Comparison of ENCODE assay signal across 18 mouse cellular contexts in genomic region chr13:85773848-85774247, GRCm38 (mm10).
DNase-seq lines count a peak whose midpoint lies in the region; ATAC-seq lines count a peak whose summit lies in the region.
"Had no signal": no experiment of that assay in that cellular context is flagged by ENCODE, and none has a peak within 500 bp of the region (broad histone marks: within the 10 kb centered on the region; RNA-seq: fewer than 3 reads in every experiment).

No protein-coding gene starts in this region.

- H3K36me3 ChIP-seq in forebrain, embryonic 11.5 days (ENCODE audit: control insufficient read depth, insufficient read depth, low read length): no peaks in the 10 kb centered on the region
- no peaks in the 10 kb centered on the region for H3K36me3 ChIP-seq in forebrain, embryonic 10.5 days (replicated peaks)
- no peaks in the 10 kb centered on the region for H3K36me3 ChIP-seq in hindbrain, embryonic 14.5 days (replicated peaks; ENCODE audit: control insufficient read depth, insufficient read depth)
- H3K36me3 ChIP-seq in neural tube, embryonic 14.5 days (ENCODE audit: control insufficient read depth, insufficient read depth, low read length): no peaks in the 10 kb centered on the region
- H3K36me3 ChIP-seq: embryonic facial prominence, embryonic 15.5 days; limb, embryonic 15.5 days; stomach, embryonic 15.5 days had no signal

- H3K4me3 ChIP-seq in forebrain, embryonic 11.5 days (ENCODE audit: low read depth, low read length): no peak overlapping the region
- no peak overlapping the region for H3K4me3 ChIP-seq in forebrain, embryonic 10.5 days
- no peak overlapping the region for H3K4me3 ChIP-seq in hindbrain, embryonic 14.5 days (replicated peaks; ENCODE audit: low read length)
- H3K4me3 ChIP-seq in neural tube, embryonic 14.5 days (ENCODE audit: low read depth, low read length): no peak overlapping the region
- H3K4me3 ChIP-seq: embryonic facial prominence, embryonic 15.5 days; limb, embryonic 15.5 days; stomach, embryonic 15.5 days had no signal

- WGBS in forebrain, embryonic 11.5 days: 96% methylated on average over 1 of the region's 1 CpGs
- WGBS in forebrain, embryonic 10.5 days: 90% methylated on average over 1 of the region's 1 CpGs
- 67% methylated on average over 1 of the region's 1 CpGs for WGBS in hindbrain, embryonic 14.5 days
- WGBS in neural tube, embryonic 14.5 days: 51% methylated on average over 1 of the region's 1 CpGs

- no peak overlapping the region for H3K9ac ChIP-seq in forebrain, embryonic 11.5 days (ENCODE audit: low read length)
- no peak overlapping the region for H3K9ac ChIP-seq in hindbrain, embryonic 14.5 days
- H3K9ac ChIP-seq in neural tube, embryonic 14.5 days (replicated peaks; ENCODE audit: low read depth, low read length): no peak overlapping the region
- H3K9ac ChIP-seq: embryonic facial prominence, embryonic 15.5 days; limb, embryonic 15.5 days; stomach, embryonic 15.5 days had no signal

- no peaks in the 10 kb centered on the region for H3K9me3 ChIP-seq in forebrain, embryonic 11.5 days (ENCODE audit: control insufficient read depth, low read length)
- no peaks in the 10 kb centered on the region for H3K9me3 ChIP-seq in forebrain, embryonic 10.5 days
- H3K9me3 ChIP-seq in hindbrain, embryonic 14.5 days (ENCODE audit: control insufficient read depth, low read length): no peaks in the 10 kb centered on the region
- H3K9me3 ChIP-seq in neural tube, embryonic 14.5 days (ENCODE audit: control insufficient read depth, low read length): no peaks in the 10 kb centered on the region
- H3K9me3 ChIP-seq: embryonic facial prominence, embryonic 15.5 days; limb, embryonic 15.5 days; stomach, embryonic 15.5 days had no signal

- no peak overlapping the region for H3K4me2 ChIP-seq in forebrain, embryonic 11.5 days (ENCODE audit: low read depth, low read length, severe bottlenecking)
- H3K4me2 ChIP-seq in hindbrain, embryonic 14.5 days (replicated peaks): no peak overlapping the region
- H3K4me2 ChIP-seq in neural tube, embryonic 14.5 days (ENCODE audit: low read depth, low read length): no peak overlapping the region
- H3K4me2 ChIP-seq: embryonic facial prominence, embryonic 15.5 days; limb, embryonic 15.5 days; stomach, embryonic 15.5 days had no signal

- H3K4me1 ChIP-seq in forebrain, embryonic 11.5 days (replicated peaks; ENCODE audit: control insufficient read depth, insufficient read depth, low read length): no peaks in the 10 kb centered on the region
- H3K4me1 ChIP-seq in forebrain, embryonic 10.5 days: no peaks in the 10 kb centered on the region
- H3K4me1 ChIP-seq in hindbrain, embryonic 14.5 days (replicated peaks; ENCODE audit: control insufficient read depth, insufficient read depth, low read length): no peaks in the 10 kb centered on the region
- H3K4me1 ChIP-seq in neural tube, embryonic 14.5 days (ENCODE audit: control insufficient read depth, insufficient read depth, low read length): no peaks in the 10 kb centered on the region
- H3K4me1 ChIP-seq: embryonic facial prominence, embryonic 15.5 days; stomach, embryonic 15.5 days had no signal

- intact Hi-C loops in left cerebral cortex, postnatal 14 days (cut with DNase I): no loop called here

- H3K27me3 ChIP-seq in forebrain, embryonic 11.5 days (ENCODE audit: control insufficient read depth, insufficient read depth, low read length): no peaks in the 10 kb centered on the region
- H3K27me3 ChIP-seq in forebrain, embryonic 10.5 days (ENCODE audit: poor library complexity, severe bottlenecking): no peaks in the 10 kb centered on the region
- H3K27me3 ChIP-seq in hindbrain, embryonic 14.5 days (ENCODE audit: control insufficient read depth, insufficient read depth, low read length): no peaks in the 10 kb centered on the region
- no peaks in the 10 kb centered on the region for H3K27me3 ChIP-seq in neural tube, embryonic 14.5 days (ENCODE audit: control insufficient read depth, insufficient read depth, low read length)
- H3K27me3 ChIP-seq: embryonic facial prominence, embryonic 15.5 days; limb, embryonic 15.5 days; stomach, embryonic 15.5 days had no signal

- no peak for DNase-seq in forebrain, embryonic 11.5 days (ENCODE audit: low spot score)
- DNase-seq in forebrain, embryonic 10.5 days (ENCODE audit: extremely low spot score, low spot score): no peak
- DNase-seq in embryo, embryonic 11 days: peak; percentile 29
- DNase-seq in hindbrain, embryonic 14.5 days (ENCODE audit: low spot score): peak; percentile 76
- no peak for DNase-seq in left cerebral cortex, postnatal 14 days (ENCODE audit: low spot score in 2 of 2)
- no peak for DNase-seq in adrenal gland, postnatal 25 days
- no peak for DNase-seq in adrenal gland, postnatal 10 days
- DNase-seq: adrenal gland, adult 8-10 months; cerebellum, adult 11-12 months; gastrocnemius, postnatal 14 days; layer of hippocampus, postnatal 36 days; lung, postnatal 14 days; right cerebral cortex, postnatal 25 days had no signal

- ATAC-seq in forebrain, embryonic 11.5 days (replicated peaks; ENCODE audit: low FRiP score): peak; percentile 65
- ATAC-seq in hindbrain, embryonic 14.5 days (ENCODE audit: low FRiP score): peak; percentile 95
- ATAC-seq in neural tube, embryonic 14.5 days (ENCODE audit: low read depth): peak; percentile 97
- ATAC-seq: intestine, postnatal 0 days had no signal

- no peak overlapping the region for H3K27ac ChIP-seq in forebrain, embryonic 11.5 days (ENCODE audit: low read depth, low read length)
- H3K27ac ChIP-seq in forebrain, embryonic 10.5 days: no peak overlapping the region
- no peak overlapping the region for H3K27ac ChIP-seq in hindbrain, embryonic 14.5 days
- no peak overlapping the region for H3K27ac ChIP-seq in neural tube, embryonic 14.5 days (ENCODE audit: low read depth, low read length)
- H3K27ac ChIP-seq: embryonic facial prominence, embryonic 15.5 days; limb, embryonic 15.5 days; stomach, embryonic 15.5 days had no signal

Comparison
In these comparisons a context has a peak if more than half of its experiments do, and no peak if none do; other contexts are left out.
1. DNase-seq: peak in embryo, embryonic 11 days (single experiment) and hindbrain, embryonic 14.5 days (single experiment); none in forebrain, embryonic 11.5 days (single experiment), forebrain, embryonic 10.5 days (single experiment), left cerebral cortex, postnatal 14 days (0 of 2), adrenal gland, postnatal 25 days (single experiment) and adrenal gland, postnatal 10 days (single experiment).
2. Peak in every context shown above with its lines, with median percentiles within 50 percentile points of each other: ATAC-seq.